Mouse (Mus musculus) intestine, postnatal 0 days (tissue): ENCODE data around the gene Pgap2. TPM values are rescaled to one million over a fixed set of nuclear protein-coding genes. Genes with fewer than 3 reads are reported as not detected.

Experiments used
- ATAC-seq: fragments of 200-750 bp; cut with Nextera tagmentation; 2 replicates; pipeline ENCODE4 v1.8.0; 2017; ENCODE audit warnings: mild to moderate bottlenecking, moderate TSS enrichment, moderate library complexity
- H3K27ac ChIP-seq: fragments of 300-500 bp; sonication (generic); 2 replicates; pipeline ENCODE4 v1.5.1; 2014; ENCODE audit warnings: mild to moderate bottlenecking, low read depth, low read length, moderate library complexity
- H3K27me3 ChIP-seq: fragments of 300-500 bp; sonication (generic); replicated peaks from 2 replicates; pipeline ENCODE4 v1.6.1; 2014; ENCODE audit warnings: low read length, mixed read lengths; ENCODE audit not compliant: control insufficient read depth, insufficient read depth
- H3K36me3 ChIP-seq: fragments of 300-500 bp; sonication (generic); 2 replicates; pipeline ENCODE4 v1.6.1; 2014; ENCODE audit warnings: mild to moderate bottlenecking, moderate library complexity; ENCODE audit not compliant: control insufficient read depth, insufficient read depth
- H3K4me1 ChIP-seq: fragments of 300-500 bp; sonication (generic); replicated peaks from 2 replicates; pipeline ENCODE4 v1.6.1; 2014; ENCODE audit warnings: antibody characterized with exemption, low read length, mixed read lengths; ENCODE audit not compliant: control insufficient read depth, insufficient read depth
- H3K4me2 ChIP-seq: fragments of 300-500 bp; sonication (generic); replicated peaks from 2 replicates; pipeline ENCODE4 v1.6.1; 2014; ENCODE audit warnings: low read depth, mild to moderate bottlenecking, moderate library complexity
- H3K4me3 ChIP-seq: fragments of 300-500 bp; sonication (generic); 2 replicates; pipeline ENCODE4 v1.5.1; 2014; ENCODE audit warnings: low read depth, low read length
- H3K9ac ChIP-seq: fragments of 300-500 bp; sonication (generic); 2 replicates; pipeline ENCODE4 v1.6.1; 2014; ENCODE audit warnings: mild to moderate bottlenecking, low read depth, low read length
- H3K9me3 ChIP-seq: fragments of 300-500 bp; sonication (generic); 2 replicates; pipeline ENCODE4 v1.6.1; 2016; ENCODE audit warnings: mixed run types; ENCODE audit not compliant: control insufficient read depth
- CTCF ChIP-seq: sonication (generic); IDR thresholded peaks from 2 replicates; pipeline ENCODE4 v1.5.1; 2016; ENCODE audit warnings: low read depth, mild to moderate bottlenecking, control low read depth, antibody characterized with exemption, moderate library complexity
- WGBS: fragments of 180-500 bp; shearing (Covaris S2); extraction: QIAGEN DNeasy Blood & Tissue Kit; methylation state at CpG from one replicate; pipeline ENCODE4 v1.1.7; 2014; 5-methylcytosine and 5-hydroxymethylcytosine counted together
- polyA plus RNA-seq: library from polyadenylated mRNA; unstranded; fragments of >200 nt; fragmentation: Nextera tagmentation; extraction: Ambion mirVana; gene quantifications from 2 replicates; pipeline ENCODE4 v1.2.1, GENCODE M21; 2015

Pgap2 gene
- polyA plus RNA-seq, 1 experiment from 2014 or later: 35.0 TPM

GRCm38 (mm10) chr7:102222830-102223556 is 13.0 kb downstream of the Pgap2 start:
- H3K27me3 ChIP-seq: no peaks in the 10 kb centered on the region
- no peaks in the 10 kb centered on the region for H3K4me1 ChIP-seq
- TF ChIP-seq CTCF: no peak; the same call in 1 of the 2 replicates

GRCm38 (mm10) chr7:102223883-102224738 is 14.1 kb downstream of the Pgap2 start:
- Histone ChIP-seq H3K36me3 (peaks cover 10% of the 10 kb centered on the region; the same call in 1 of the 2 replicates), H3K27me3 (no peaks in the 10 kb centered on the region), H3K4me2 (peak overlapping the region; percentile 1; the same call in 1 of the 2 replicates), H3K4me3 (no peak overlapping the region), H3K9ac (no peak overlapping the region), H3K4me1 (no peaks in the 10 kb centered on the region), H3K9me3 (no peaks in the 10 kb centered on the region), H3K27ac (no peak overlapping the region; the same call in 1 of the 2 replicates)
- no peak for ATAC-seq
- WGBS: 45% methylated on average over 5 of the region's 5 CpGs
- no peak for TF ChIP-seq CTCF

More at GRCm38 (mm10) chr7:102222830-102223556, 13.0 kb downstream of the Pgap2 start:
- H3K4me2 ChIP-seq: peak overlapping the region; percentile 98
- 2% methylated on average over 31 of the region's 31 CpGs for WGBS
- peak overlapping the region; percentile 71 for H3K4me3 ChIP-seq
- H3K9me3 ChIP-seq: no peaks in the 10 kb centered on the region
- H3K36me3 ChIP-seq: peaks cover 10% of the 10 kb centered on the region; the same call in 1 of the 2 replicates
- H3K27ac ChIP-seq: peak overlapping the region; percentile 68; the same call in 1 of the 2 replicates
- peak overlapping the region; percentile 64 for H3K9ac ChIP-seq
- ATAC-seq: peak; percentile 43

GRCm38 (mm10) chr7:102226051-102226450 is 16.0 kb downstream of the Pgap2 start:
- H3K27ac ChIP-seq: no peak overlapping the region
- H3K4me1 ChIP-seq: no peaks in the 10 kb centered on the region
- no peak overlapping the region for H3K4me3 ChIP-seq
- H3K36me3 ChIP-seq: peaks cover 20% of the 10 kb centered on the region; the same call in 1 of the 2 replicates
- H3K27me3 ChIP-seq: no peaks in the 10 kb centered on the region
- 89% methylated on average over 6 of the region's 6 CpGs for WGBS
- H3K9ac ChIP-seq: no peak overlapping the region
- no peak for TF ChIP-seq CTCF
- no peak for ATAC-seq
- no peak overlapping the region for H3K4me2 ChIP-seq
- no peaks in the 10 kb centered on the region for H3K9me3 ChIP-seq

GRCm38 (mm10) chr7:102228049-102228670 is 18.2 kb downstream of the Pgap2 start:
- no peak overlapping the region for H3K9ac ChIP-seq
- H3K27ac ChIP-seq: no peak overlapping the region
- no peaks in the 10 kb centered on the region for H3K9me3 ChIP-seq
- no peak overlapping the region for H3K4me2 ChIP-seq
- no peaks in the 10 kb centered on the region for H3K27me3 ChIP-seq
- 64% methylated on average over 4 of the region's 4 CpGs for WGBS
- ATAC-seq: no peak
- no peaks in the 10 kb centered on the region for H3K4me1 ChIP-seq
- TF ChIP-seq CTCF: no peak
- H3K4me3 ChIP-seq: no peak overlapping the region
- peaks cover 24% of the 10 kb centered on the region; the same call in 1 of the 2 replicates for H3K36me3 ChIP-seq

GRCm38 (mm10) chr7:102229814-102230213 is 19.8 kb downstream of the Pgap2 start:
- no peaks in the 10 kb centered on the region for H3K4me1 ChIP-seq
- no peaks in the 10 kb centered on the region for H3K27me3 ChIP-seq
- ATAC-seq: no peak
- H3K9me3 ChIP-seq: no peaks in the 10 kb centered on the region
- no peak overlapping the region for H3K9ac ChIP-seq
- peaks cover 24% of the 10 kb centered on the region; the same call in 1 of the 2 replicates for H3K36me3 ChIP-seq
- H3K4me3 ChIP-seq: no peak overlapping the region
- H3K4me2 ChIP-seq: no peak overlapping the region
- no peak overlapping the region for H3K27ac ChIP-seq
- WGBS: 92% methylated on average over 6 of the region's 6 CpGs
- TF ChIP-seq CTCF: no peak

GRCm38 (mm10) chr7:102233059-102233458 is 23.1 kb downstream of the Pgap2 start:
- no peak for TF ChIP-seq CTCF

More at GRCm38 (mm10) chr7:102233059-102233458, 23.1 kb downstream of the Pgap2 start:
- H3K36me3 ChIP-seq: peaks cover 38% of the 10 kb centered on the region
- no peak overlapping the region for H3K27ac ChIP-seq
- H3K27me3 ChIP-seq: no peaks in the 10 kb centered on the region
- H3K9me3 ChIP-seq: no peaks in the 10 kb centered on the region
- WGBS: 68% methylated on average over 4 of the region's 4 CpGs
- no peaks in the 10 kb centered on the region for H3K4me1 ChIP-seq
- no peak overlapping the region for H3K4me2 ChIP-seq
- no peak for ATAC-seq
- H3K9ac ChIP-seq: no peak overlapping the region
- H3K4me3 ChIP-seq: no peak overlapping the region
